Mouse (Mus musculus) inflammation-experienced regulatory T-cells, adult 6 months (primary cell): ENCODE measurements around the gene Hcn3. TPM values are rescaled to one million over a fixed set of nuclear protein-coding genes. Genes with fewer than 3 reads are reported as not detected.

Experiments
- ATAC-seq: one replicate; pipeline ENCODE4 v1.8.0; 2017
- polyA plus RNA-seq, 3 experiments: library from polyadenylated mRNA; unstranded; fragments of 100-300 nt; shearing (Covaris generic); gene quantifications; one replicate each; pipeline ENCODE4 v1.2.1; 2017

The Hcn3 gene
- polyA plus RNA-seq, 3 experiments from 2014 or later, result 1.3 TPM; not detected in 1

DNA sequence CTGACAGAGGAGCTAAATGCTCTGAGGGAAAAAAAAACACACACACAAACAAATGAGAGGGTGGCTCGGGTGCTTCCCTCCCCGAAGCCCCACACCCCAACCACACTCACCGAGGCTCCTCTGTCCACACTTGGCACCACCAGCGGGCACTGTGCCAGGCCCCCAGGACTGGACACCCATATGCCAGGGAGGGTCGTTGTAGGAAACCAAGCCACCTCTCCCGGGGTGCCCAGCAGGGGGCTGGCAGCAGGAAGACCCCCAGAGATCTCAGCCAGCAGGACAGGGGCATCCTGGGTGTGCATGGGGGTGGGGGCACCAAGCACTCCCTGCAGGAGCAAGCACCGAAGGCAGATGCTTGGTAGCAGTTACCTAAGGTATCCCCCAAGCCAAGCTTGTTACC lies 59.2 kb downstream of the Hcn3 start, which contains the start of gene Gm43738:
Gm43738 (minus strand) TSS at position 289 of the 400 bp plus-strand sequence.
- ATAC-seq, result no peak

Other genes starting within 250 kb of the Hcn3 start
- 10 to 100 TPM; 23.3 to 29.4 (median 25.3) TPM for gene Msto1, start 246.2 kb downstream of the Hcn3 start, polyA plus RNA-seq
- 10 to 100 TPM; 22.7 to 59.3 (median 41.7) TPM for gene Ash1l, start 209.6 kb downstream of the Hcn3 start, polyA plus RNA-seq
- 100 to 1,000 TPM; 104 to 154 (median 141) TPM for gene Dap3, start 209.0 kb downstream of the Hcn3 start, polyA plus RNA-seq
- gene Rusc1, start 66.9 kb downstream of the Hcn3 start, polyA plus RNA-seq, result 10 to 100 TPM; 57.4 to 78.0 (median 68.9) TPM
- gene Gm43738, start 59.1 kb downstream of the Hcn3 start, polyA plus RNA-seq, result not detected
- gene Fdps, start 58.2 kb downstream of the Hcn3 start, polyA plus RNA-seq, result 10 to 100 TPM; 46.3 to 92.3 (median 78.1) TPM
- not detected for gene Pklr, start 24.1 kb downstream of the Hcn3 start, polyA plus RNA-seq
- 10 to 100 TPM; 12.5 to 29.0 (median 24.7) TPM for gene Clk2, start 4.6 kb upstream of the Hcn3 start, polyA plus RNA-seq
- 100 to 1,000 TPM; 168 to 216 (median 185) TPM for gene Scamp3, start 17.3 kb upstream of the Hcn3 start, polyA plus RNA-seq
- 100 to 1,000 TPM; 132 to 223 (median 213) TPM for gene Fam189b, start 22.9 kb upstream of the Hcn3 start, polyA plus RNA-seq
- 10 to 100 TPM; 63.7 to 86.1 (median 85.1) TPM for gene Gba, start 42.7 kb upstream of the Hcn3 start, polyA plus RNA-seq
- gene Thbs3, start 55.0 kb upstream of the Hcn3 start, polyA plus RNA-seq, result 1 to 10 TPM in 2 of 3 experiments, under 1 TPM in 1; 0.48 to 3.3 (median 2.7) TPM
- 100 to 1,000 TPM in 1 of 3 experiments, 10 to 100 TPM in 2; 77.7 to 112 (median 94.3) TPM for gene Mtx1, start 66.9 kb upstream of the Hcn3 start, polyA plus RNA-seq
- gene Muc1, start 68.9 kb upstream of the Hcn3 start, polyA plus RNA-seq, result 1 to 10 TPM; 1.6 to 2.5 (median 1.8) TPM
- gene Krtcap2, start 85.8 kb upstream of the Hcn3 start, polyA plus RNA-seq, result 100 to 1,000 TPM; 271 to 458 (median 303) TPM
- 1 to 10 TPM; 2.6 to 5.5 (median 3.4) TPM for gene Trim46, start 86.1 kb upstream of the Hcn3 start, polyA plus RNA-seq
- gene Dpm3, start 99.2 kb upstream of the Hcn3 start, polyA plus RNA-seq, result 100 to 1,000 TPM; 115 to 155 (median 137) TPM
- 100 to 1,000 TPM; 152 to 315 (median 248) TPM for gene Slc50a1, start 110.4 kb upstream of the Hcn3 start, polyA plus RNA-seq
- not detected for gene Efna1, start 120.9 kb upstream of the Hcn3 start, polyA plus RNA-seq
- not detected for gene Efna3, start 162.8 kb upstream of the Hcn3 start, polyA plus RNA-seq
- under 1 TPM in 2 of 3 experiments, not detected in 1; 0.49 to 0.59 TPM for gene Efna4, start 177.8 kb upstream of the Hcn3 start, polyA plus RNA-seq
- 10 to 100 TPM in 2 of 3 experiments, 1 to 10 TPM in 1; 6.8 to 11.1 (median 10.8) TPM for gene Adam15, start 189.8 kb upstream of the Hcn3 start, polyA plus RNA-seq
- gene Dcst2, start 201.8 kb upstream of the Hcn3 start, polyA plus RNA-seq, result under 1 TPM in 2 of 3 experiments, not detected in 1; 0.20 to 0.54 TPM
- gene Dcst1, start 205.1 kb upstream of the Hcn3 start, polyA plus RNA-seq, result under 1 TPM; 0.40 to 0.88 (median 0.71) TPM
- 10 to 100 TPM; 11.1 to 16.2 (median 11.4) TPM for gene Zbtb7b, start 234.6 kb upstream of the Hcn3 start, polyA plus RNA-seq
- gene Lenep, start 242.6 kb upstream of the Hcn3 start, polyA plus RNA-seq, result under 1 TPM in 1 of 3 experiments, not detected in 2; 0.38 TPM